Mouse (Mus musculus): Measurements from ENCODE around the gene Aspscr1.
A peak's percentile ranks its signal among the peaks of the same experiment; 100 is the strongest.

Aspscr1 gene

GRCm38 (mm10) chr11:120713580-120714518 lies 41.1 kb downstream of the Aspscr1 start, which contains the start of the genes Cenpx and Lrrc45:
TSS of gene Cenpx (minus strand) at chr11:120713738.
TSS of gene Lrrc45 (plus strand) at chr11:120713925.
- DNase-seq (ENCODE audit: low spot score in 2 of 2), result peak; percentile 92 to 97

GRCm38 (mm10) chr11:120714546-120714945 lies 41.8 kb downstream of the Aspscr1 start:
- DNase-seq (ENCODE audit: low spot score in 2 of 2), result no peak

- no peak for DNase-seq (ENCODE audit: low spot score in 2 of 2)
Measured at GRCm38 (mm10) chr11:120715131-120715530, 42.4 kb downstream of the Aspscr1 start.

- no peak for DNase-seq (ENCODE audit: low spot score in 2 of 2)
Measured at GRCm38 (mm10) chr11:120719242-120719641, 46.5 kb downstream of the Aspscr1 start.

- no peak for DNase-seq (ENCODE audit: low spot score in 2 of 2)
Measured at GRCm38 (mm10) chr11:120719841-120720376, 47.1 kb downstream of the Aspscr1 start.

- DNase-seq (ENCODE audit: low spot score in 2 of 2), result peak; percentile 81 to 95
Measured at GRCm38 (mm10) chr11:120720450-120720849, 47.7 kb downstream of the Aspscr1 start.

- DNase-seq (ENCODE audit: low spot score in 2 of 2), result peak in 1 of 2 experiments; percentile 65
Measured at GRCm38 (mm10) chr11:120721124-120722066, 48.6 kb downstream of the Aspscr1 start, which contains the start of gene Rac3. TSS of gene Rac3 (plus strand) at chr11:120721470.

- DNase-seq (ENCODE audit: low spot score in 2 of 2), result no peak
Measured at GRCm38 (mm10) chr11:120722067-120722630, 49.4 kb downstream of the Aspscr1 start.

GRCm38 (mm10) chr11:120722761-120723382 lies 50.1 kb downstream of the Aspscr1 start:
- no peak for DNase-seq (ENCODE audit: low spot score in 2 of 2)

- no peak for DNase-seq (ENCODE audit: low spot score in 2 of 2)
Measured at GRCm38 (mm10) chr11:120723509-120723908, 50.7 kb downstream of the Aspscr1 start.

- no peak for DNase-seq (ENCODE audit: low spot score in 2 of 2)
Measured at GRCm38 (mm10) chr11:120726243-120727168, 53.7 kb downstream of the Aspscr1 start.

- peak; percentile 52 to 79 for DNase-seq (ENCODE audit: low spot score in 2 of 2)
Measured at GRCm38 (mm10) chr11:120727169-120727527, 54.4 kb downstream of the Aspscr1 start, which contains the start of gene Dcxr. TSS of gene Dcxr (minus strand) at chr11:120727281.

GRCm38 (mm10) chr11:120727564-120727963 lies 54.8 kb downstream of the Aspscr1 start:
- DNase-seq (ENCODE audit: low spot score in 2 of 2), result no peak

GRCm38 (mm10) chr11:120728530-120729240 lies 55.9 kb downstream of the Aspscr1 start:
- no peak for DNase-seq (ENCODE audit: low spot score in 2 of 2)

- peak in 1 of 2 experiments; percentile 68 for DNase-seq (ENCODE audit: low spot score in 2 of 2)
Measured at GRCm38 (mm10) chr11:120729432-120730050, 56.8 kb downstream of the Aspscr1 start.

GRCm38 (mm10) chr11:120730331-120730870 lies 57.6 kb downstream of the Aspscr1 start:
- no peak for DNase-seq (ENCODE audit: low spot score in 2 of 2)

GRCm38 (mm10) chr11:120731395-120731794 lies 58.6 kb downstream of the Aspscr1 start:
- DNase-seq (ENCODE audit: low spot score in 2 of 2), result no peak
